ENCODE assay signal across 8 mouse cellular contexts in the genomic region with DNA sequence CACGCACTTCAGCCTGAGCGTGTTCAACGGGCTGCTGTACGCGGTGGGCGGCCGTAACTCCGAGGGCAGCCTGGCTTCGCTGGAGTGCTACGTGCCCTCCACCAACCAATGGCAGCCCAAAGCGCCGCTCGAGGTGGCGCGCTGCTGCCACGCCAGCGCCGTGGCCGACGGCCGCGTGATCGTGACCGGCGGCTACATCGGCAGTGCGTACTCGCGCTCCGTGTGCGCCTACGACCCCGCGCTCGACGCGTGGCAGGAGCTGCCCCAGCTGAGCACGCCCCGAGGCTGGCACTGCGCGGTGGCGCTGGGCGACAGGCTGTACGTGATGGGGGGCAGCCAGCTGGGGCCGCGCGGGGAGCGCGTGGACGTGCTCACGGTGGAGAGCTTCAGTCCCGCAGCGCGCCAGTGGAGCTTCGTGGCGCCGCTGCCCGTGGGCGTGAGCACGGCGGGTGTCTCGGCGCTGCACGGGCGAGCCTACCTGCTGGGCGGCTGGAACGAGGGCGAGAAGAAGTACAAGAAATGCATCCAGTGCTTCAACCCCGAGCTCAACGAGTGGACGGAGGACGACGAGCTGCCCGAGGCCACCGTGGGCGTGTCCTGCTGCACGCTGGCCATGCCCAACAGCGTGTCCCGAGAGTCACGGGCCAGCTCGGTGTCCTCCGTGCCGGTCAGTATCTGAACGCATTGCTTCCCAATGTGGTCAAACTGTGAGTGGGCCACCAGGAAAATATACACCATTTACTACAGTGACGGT. TPM values are rescaled to one million over a fixed set of nuclear protein-coding genes. Genes with fewer than 3 reads are reported as not detected.
DNase-seq lines count a peak whose midpoint lies in the region; ATAC-seq and TF ChIP-seq lines count a peak whose summit lies in the region.

No protein-coding gene starts in this region.

- WGBS in embryonic facial prominence, embryonic 12.5 days, result under 1% methylated on average over 85 of the region's 85 CpGs
- WGBS in heart, postnatal 0 days, result 5% methylated on average over 81 of the region's 85 CpGs
- WGBS in liver, embryonic 13.5 days (ENCODE audit: insufficient replicate concordance), result under 1% methylated on average over 85 of the region's 85 CpGs
- under 1% methylated on average over 85 of the region's 85 CpGs for WGBS in stomach, embryonic 16.5 days

- H3K36me3 ChIP-seq in embryonic facial prominence, embryonic 12.5 days, result no peaks in the 10 kb centered on the region
- peaks cover 8% of the 10 kb centered on the region for H3K36me3 ChIP-seq in heart, postnatal 0 days (replicated peaks; ENCODE audit: control insufficient read depth, insufficient read depth, low read length)
- no peaks in the 10 kb centered on the region for H3K36me3 ChIP-seq in liver, embryonic 13.5 days
- H3K36me3 ChIP-seq in stomach, embryonic 16.5 days (ENCODE audit: control insufficient read depth, insufficient read depth, low read length), result no peaks in the 10 kb centered on the region

- H3K4me3 ChIP-seq in embryonic facial prominence, embryonic 12.5 days, result peak overlapping the region; percentile 64
- peak overlapping the region; percentile 51 for H3K4me3 ChIP-seq in heart, postnatal 0 days (ENCODE audit: low read depth, low read length)
- H3K4me3 ChIP-seq in liver, embryonic 13.5 days (replicated peaks), result peak overlapping the region; percentile 57
- peak overlapping the region; percentile 59 for H3K4me3 ChIP-seq in stomach, embryonic 16.5 days (replicated peaks; ENCODE audit: low read length)

- H3K9ac ChIP-seq in embryonic facial prominence, embryonic 12.5 days, result peak overlapping the region; percentile 61
- no peak overlapping the region for H3K9ac ChIP-seq in heart, postnatal 0 days (replicated peaks; ENCODE audit: low read depth, low read length)
- peak overlapping the region; percentile 41 for H3K9ac ChIP-seq in liver, embryonic 13.5 days
- peak overlapping the region; percentile 72 for H3K9ac ChIP-seq in stomach, embryonic 16.5 days (ENCODE audit: low read length)

- peak overlapping the region; percentile 100 for H3K4me2 ChIP-seq in embryonic facial prominence, embryonic 12.5 days (replicated peaks)
- peak overlapping the region; percentile 87 for H3K4me2 ChIP-seq in heart, postnatal 0 days (ENCODE audit: low read depth, low read length)
- peak overlapping the region; percentile 89 for H3K4me2 ChIP-seq in liver, embryonic 13.5 days
- H3K4me2 ChIP-seq in stomach, embryonic 16.5 days (ENCODE audit: low read depth, low read length), result peak overlapping the region; percentile 100

- no peak for TF ChIP-seq CTCF in heart, postnatal 0 days (IDR thresholded peaks at IDR 0.05; ENCODE audit: low read depth)

- peak; percentile 21 for DNase-seq in 3134 (ENCODE audit: extremely low read depth, insufficient read length, low spot score)
- peak; percentile 17 for DNase-seq in adrenal gland, adult 8-10 months
- DNase-seq in heart, postnatal 0 days (ENCODE audit: low spot score), result peak; percentile 36
- DNase-seq in kidney, postnatal 36 days, result peak; percentile 31 to 68
- DNase-seq in liver, embryonic 13.5 days, result no peak
- peak; percentile 1 to 12 for DNase-seq in natural killer cell, adult 2 months (ENCODE audit: low spot score in 2 of 2)

- H3K9me3 ChIP-seq in embryonic facial prominence, embryonic 12.5 days, result no peaks in the 10 kb centered on the region
- H3K9me3 ChIP-seq in heart, postnatal 0 days (replicated peaks; ENCODE audit: control insufficient read depth, low read length), result no peaks in the 10 kb centered on the region
- no peaks in the 10 kb centered on the region for H3K9me3 ChIP-seq in liver, embryonic 13.5 days (replicated peaks)
- H3K9me3 ChIP-seq in stomach, embryonic 16.5 days (replicated peaks; ENCODE audit: control insufficient read depth, low read length), result no peaks in the 10 kb centered on the region

- no peak for TF ChIP-seq EP300 in heart, postnatal 0 days (IDR thresholded peaks at IDR 0.05; ENCODE audit: low read depth)

- peaks cover 11% of the 10 kb centered on the region for H3K27me3 ChIP-seq in embryonic facial prominence, embryonic 12.5 days
- H3K27me3 ChIP-seq in heart, postnatal 0 days (ENCODE audit: control insufficient read depth, insufficient read depth, low read length), result peaks cover 5% of the 10 kb centered on the region; the same call in 1 of the 2 replicates
- H3K27me3 ChIP-seq in liver, embryonic 13.5 days, result peaks cover 26% of the 10 kb centered on the region
- 0 out of 2 replicates have a peak, but pooled peaks cover 5% of the 10 kb centered on the region for H3K27me3 ChIP-seq in stomach, embryonic 16.5 days (ENCODE audit: control insufficient read depth, insufficient read depth, low read length)

- H3K27ac ChIP-seq in embryonic facial prominence, embryonic 12.5 days, result no peak overlapping the region
- no peak overlapping the region for H3K27ac ChIP-seq in heart, postnatal 0 days (ENCODE audit: low read depth)
- no peak overlapping the region for H3K27ac ChIP-seq in liver, embryonic 13.5 days
- H3K27ac ChIP-seq in stomach, embryonic 16.5 days (ENCODE audit: low read length), result no peak overlapping the region

- H3K4me1 ChIP-seq in embryonic facial prominence, embryonic 12.5 days, result no peaks in the 10 kb centered on the region
- peaks cover 8% of the 10 kb centered on the region for H3K4me1 ChIP-seq in heart, postnatal 0 days (ENCODE audit: control insufficient read depth, insufficient read depth)
- H3K4me1 ChIP-seq in liver, embryonic 13.5 days (replicated peaks), result peaks cover 9% of the 10 kb centered on the region
- H3K4me1 ChIP-seq in stomach, embryonic 16.5 days (ENCODE audit: control insufficient read depth, insufficient read depth, low read length), result no peaks in the 10 kb centered on the region; the same call in 1 of the 2 replicates

- peak; percentile 80 for ATAC-seq in embryonic facial prominence, embryonic 12.5 days (ENCODE audit: insufficient number of reproducible peaks, insufficient read depth, low FRiP score, low TSS enrichment)
- ATAC-seq in heart, postnatal 0 days (ENCODE audit: insufficient read depth, low read depth), result peak; percentile 62
- ATAC-seq in liver, embryonic 13.5 days (ENCODE audit: low read depth), result peak; percentile 43; the same call in 1 of the 2 replicates
- peak; percentile 77 for ATAC-seq in stomach, embryonic 16.5 days (ENCODE audit: insufficient read depth, low FRiP score)

RNA-seq across cellular contexts. Expression of gene Klhl31, which starts 19.1 kb away (rescaled TPM):
- total RNA-seq in adrenal gland, adult 8-10 months (2022), result under 1 TPM in 2 of 4 experiments, not detected in 2; 0.03 to 0.09 TPM
- 3.5 and 4.3 TPM in 2 replicates for polyA plus RNA-seq in embryonic facial prominence, embryonic 12.5 days (2016; fragmentation: Nextera tagmentation; extraction: Ambion mirVana)
- 75.3 and 80.7 TPM in 2 replicates for total RNA-seq in heart, postnatal 0 days (2014; rRNA removed; ENCODE audit: low replicate concordance)
- polyA plus RNA-seq in heart, postnatal 0 days (2015; fragmentation: Nextera tagmentation; extraction: Ambion mirVana), result 66.8 TPM in 2 replicates
- polyA plus RNA-seq in liver, embryonic 13.5 days (2015; fragmentation: Nextera tagmentation; extraction: Ambion mirVana), result 0.24 TPM in 2 replicates
- polyA plus RNA-seq in stomach, embryonic 16.5 days (2015; fragmentation: Nextera tagmentation; extraction: Ambion mirVana), result 0.37 and 6.6 TPM in 2 replicates
